Mouse (Mus musculus): ENCODE results near the gene Tuba1a.

GRCm38 (mm10) chr15:98969372-98970101 is 16.0 kb upstream of the Tuba1a start:
- TF ChIP-seq CTCF (IDR thresholded peaks at IDR 0.05; ENCODE audit: low read depth) (no peak), EP300 (optimal IDR thresholded peaks at IDR 0.05) (no peak)

Data from stomach, postnatal 0 days (tissue).